Mouse (Mus musculus) T-helper 1 cell (primary cell): ENCODE results near the gene E130114P18Rik.

Experiments used
- in situ Hi-C: fragments of 300-600 bp; cut with MboI, MseI; formaldehyde crosslinking; loops from one replicate; pipeline ENCODE4 v1.15.1; 2025; ENCODE audit warnings: high pct_unique_total_duplicates

E130114P18Rik gene

DNA sequence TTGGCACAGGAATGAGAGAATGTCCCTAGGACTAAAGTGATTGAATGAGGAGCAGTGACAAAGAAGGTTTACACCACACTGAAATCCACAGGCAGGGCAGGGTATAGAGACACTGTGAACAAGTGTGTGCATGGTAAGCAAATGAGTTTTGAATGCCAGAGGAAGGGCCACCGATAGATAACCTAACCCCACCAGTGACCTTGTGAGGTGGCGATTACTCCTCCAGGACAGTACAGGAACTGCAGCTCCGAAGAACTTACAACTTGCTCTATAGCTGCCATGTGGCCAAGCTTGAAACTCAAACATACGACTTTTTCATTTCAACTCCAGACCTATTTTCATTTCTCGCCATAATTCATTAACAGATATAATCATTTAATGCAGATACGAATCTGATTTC lies 114.0 kb downstream of the E130114P18Rik start:
- in situ Hi-C loops, result no loop called here

GRCm38 (mm10) chr4:97662841-97663240 lies 115.0 kb downstream of the E130114P18Rik start:
- in situ Hi-C loops, result no loop called here

- in situ Hi-C loops, result no loop called here
These were observed 116.1 kb downstream of the E130114P18Rik start for GRCm38 (mm10) chr4:97661611-97662273.

- in situ Hi-C loops, result no loop called here
These were observed 120.3 kb downstream of the E130114P18Rik start for GRCm38 (mm10) chr4:97657586-97657985.

- in situ Hi-C loops, result no loop called here
These were observed 128.3 kb downstream of the E130114P18Rik start for GRCm38 (mm10) chr4:97649626-97650015.

- in situ Hi-C loops, result no loop called here
These were observed 128.9 kb downstream of the E130114P18Rik start for GRCm38 (mm10) chr4:97648825-97649625.

DNA sequence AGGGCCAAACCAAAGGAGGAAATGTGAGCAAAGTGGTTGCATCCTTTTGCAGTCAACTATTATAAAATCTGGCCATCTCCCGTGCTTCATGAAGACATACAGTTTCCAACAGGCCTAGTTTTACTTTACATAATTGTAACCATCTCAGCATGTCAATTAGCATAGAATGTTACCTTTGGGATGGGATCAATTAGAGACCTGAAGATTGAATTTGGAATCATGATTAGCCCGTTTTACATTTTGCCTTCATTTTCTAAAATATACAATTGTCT lies 129.5 kb downstream of the E130114P18Rik start:
- in situ Hi-C loops, result no loop called here

DNA sequence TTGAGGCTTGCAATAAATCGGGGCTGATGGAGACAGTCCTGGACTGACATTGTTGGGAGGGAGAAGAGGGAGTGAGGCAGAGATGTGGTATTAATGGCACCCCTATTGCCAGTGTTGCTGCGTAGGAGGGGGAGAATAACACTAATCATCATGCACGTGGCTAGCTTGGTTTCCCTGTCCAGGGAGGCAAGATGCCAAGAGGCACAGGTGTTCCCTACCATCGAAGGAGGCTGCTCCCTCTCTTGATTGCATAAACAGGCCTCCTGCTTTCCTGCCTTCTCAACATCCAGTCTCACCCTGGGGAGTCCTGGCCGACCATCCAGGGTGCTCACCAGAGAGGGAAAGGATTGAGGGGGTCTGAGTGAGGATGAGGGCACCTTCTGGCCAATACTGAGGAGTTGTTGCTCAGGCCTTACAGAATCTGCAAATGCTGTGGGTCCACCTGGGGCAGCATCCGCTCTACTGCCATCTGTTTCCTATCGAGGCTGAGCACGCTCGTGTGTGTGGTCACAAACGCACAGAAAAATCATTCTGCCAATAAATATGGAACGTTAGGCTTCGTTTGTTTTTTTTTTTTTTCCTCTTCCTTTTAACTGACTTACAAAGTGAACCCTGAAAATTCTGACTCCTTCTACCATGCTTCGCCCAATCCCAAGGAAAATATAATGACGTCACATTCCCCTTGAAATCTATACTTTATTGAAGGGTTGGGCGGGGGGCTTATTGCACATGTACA lies 130.0 kb downstream of the E130114P18Rik start:
- in situ Hi-C loops, result no loop called here

- in situ Hi-C loops, result no loop called here
These were observed 130.6 kb downstream of the E130114P18Rik start for GRCm38 (mm10) chr4:97647236-97647635.

DNA sequence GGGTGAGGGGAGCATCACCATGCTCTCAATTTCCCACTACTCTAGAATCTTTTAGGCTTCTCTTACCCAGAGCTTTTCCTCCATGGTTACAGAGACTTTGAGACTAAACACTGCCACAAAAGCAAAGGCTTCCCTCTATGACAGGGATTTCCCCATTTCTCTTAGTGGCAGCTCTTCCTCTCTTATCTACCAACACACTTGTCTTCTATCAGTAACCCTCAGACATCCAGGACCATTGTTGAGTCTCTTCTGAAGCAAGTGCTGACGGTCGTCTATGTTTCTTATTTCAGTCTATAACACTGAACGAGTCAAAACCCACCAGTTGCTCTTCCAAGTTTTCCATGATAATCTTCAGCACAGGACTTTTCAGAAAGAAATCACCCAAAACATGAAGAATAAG lies 137.5 kb downstream of the E130114P18Rik start:
- in situ Hi-C loops, result no loop called here

DNA sequence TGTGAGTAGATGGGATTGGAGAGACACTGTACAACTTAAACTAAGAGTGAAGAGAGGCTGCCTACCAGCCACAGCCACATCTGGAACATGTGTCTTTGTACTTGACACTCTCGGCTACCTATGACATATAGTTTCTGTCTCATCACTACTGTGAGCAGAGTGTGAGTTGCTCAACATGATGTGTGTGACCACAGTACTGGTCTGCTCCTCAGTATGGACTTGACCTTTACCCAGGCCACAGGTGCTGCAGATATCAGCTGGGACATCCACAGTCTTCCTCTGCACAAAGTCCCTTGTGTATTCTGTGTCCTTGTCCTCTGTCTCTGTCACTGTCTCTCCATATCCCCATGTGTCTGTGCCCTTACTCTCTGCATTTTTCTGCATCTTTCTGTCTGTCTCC lies 141.3 kb downstream of the E130114P18Rik start:
- in situ Hi-C loops, result no loop called here

DNA sequence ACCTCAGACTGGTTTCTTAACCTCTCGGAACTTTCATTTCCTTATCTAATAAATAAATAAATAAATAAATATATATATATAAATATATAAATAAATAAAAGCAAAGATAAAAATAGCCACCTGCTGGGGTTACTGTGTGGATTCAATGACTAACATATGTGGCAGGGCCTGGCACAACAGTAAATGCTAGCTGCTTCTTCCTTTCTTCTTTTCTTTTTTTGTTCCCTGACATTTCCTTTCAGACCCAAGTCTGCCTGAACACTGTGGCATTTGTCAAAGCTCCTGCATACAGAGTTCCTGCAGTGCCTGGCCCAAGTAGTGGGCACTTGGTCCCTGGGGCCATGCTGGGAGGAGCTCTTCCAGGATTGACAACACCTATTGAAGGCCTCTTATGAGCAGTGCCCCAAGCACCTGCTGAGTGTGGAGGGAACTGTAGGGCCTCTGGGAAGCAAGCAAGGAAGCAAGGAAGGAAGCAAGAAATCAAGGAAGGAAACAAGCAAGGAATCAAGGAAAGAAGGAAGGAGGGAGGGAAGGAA lies 142.1 kb downstream of the E130114P18Rik start:
- in situ Hi-C loops, result no loop called here

DNA sequence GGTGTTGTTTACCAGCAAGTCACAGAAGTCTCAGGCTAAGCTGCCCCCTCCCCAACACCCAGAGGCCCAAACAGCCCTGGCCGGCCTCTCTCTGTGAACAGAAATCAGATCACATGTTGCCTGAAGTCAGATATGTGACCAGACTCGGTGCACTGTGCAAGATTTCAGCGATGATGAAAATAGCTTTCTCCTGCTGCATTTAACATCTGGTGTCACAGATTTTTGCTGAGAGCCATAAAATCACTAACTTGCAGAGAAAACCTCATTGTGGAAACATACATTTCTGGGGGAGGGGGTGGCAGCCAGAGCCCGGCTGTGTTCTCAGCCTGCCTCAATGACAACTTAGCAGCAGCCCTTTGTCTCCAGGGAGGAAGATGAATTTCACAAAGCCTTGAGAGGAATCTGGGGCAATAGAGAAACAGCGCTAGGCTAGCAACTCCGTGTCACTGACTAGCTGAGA lies 142.6 kb downstream of the E130114P18Rik start:
- in situ Hi-C loops, result no loop called here

DNA sequence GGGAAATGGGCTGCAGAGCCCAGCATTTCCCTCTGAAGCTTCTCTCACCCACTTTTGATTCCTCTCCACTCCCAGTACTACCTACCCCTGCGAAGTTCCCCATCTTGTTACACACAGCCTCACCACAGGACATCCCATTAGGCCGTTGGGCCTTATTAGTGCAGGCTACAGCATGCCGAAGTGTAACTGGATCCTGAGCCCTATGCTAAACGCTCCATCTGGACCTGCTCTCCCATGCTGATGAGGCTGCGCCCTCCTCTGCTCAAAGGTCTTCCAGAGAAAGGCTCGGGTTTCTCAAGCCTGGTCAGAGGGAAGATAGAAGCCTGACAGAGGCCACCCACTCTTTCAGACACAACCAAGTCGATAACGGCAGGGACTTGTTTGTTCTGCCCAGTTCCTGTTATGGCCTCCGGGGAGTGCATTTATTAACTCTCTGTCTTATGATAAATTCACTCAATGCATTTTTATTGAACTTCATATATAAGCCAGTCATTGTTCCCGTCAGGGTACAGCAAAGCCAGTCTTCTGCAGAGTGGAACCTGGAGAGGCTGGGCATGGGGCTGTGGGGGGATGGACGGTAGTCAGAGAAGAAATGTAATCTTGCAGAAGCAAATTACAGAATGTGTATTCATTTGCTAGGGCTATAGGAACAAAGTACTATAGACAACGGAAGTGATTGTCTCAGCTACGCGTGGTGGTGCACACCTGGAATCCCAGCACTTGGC lies 148.8 kb downstream of the E130114P18Rik start:
- in situ Hi-C loops, result no loop called here

DNA sequence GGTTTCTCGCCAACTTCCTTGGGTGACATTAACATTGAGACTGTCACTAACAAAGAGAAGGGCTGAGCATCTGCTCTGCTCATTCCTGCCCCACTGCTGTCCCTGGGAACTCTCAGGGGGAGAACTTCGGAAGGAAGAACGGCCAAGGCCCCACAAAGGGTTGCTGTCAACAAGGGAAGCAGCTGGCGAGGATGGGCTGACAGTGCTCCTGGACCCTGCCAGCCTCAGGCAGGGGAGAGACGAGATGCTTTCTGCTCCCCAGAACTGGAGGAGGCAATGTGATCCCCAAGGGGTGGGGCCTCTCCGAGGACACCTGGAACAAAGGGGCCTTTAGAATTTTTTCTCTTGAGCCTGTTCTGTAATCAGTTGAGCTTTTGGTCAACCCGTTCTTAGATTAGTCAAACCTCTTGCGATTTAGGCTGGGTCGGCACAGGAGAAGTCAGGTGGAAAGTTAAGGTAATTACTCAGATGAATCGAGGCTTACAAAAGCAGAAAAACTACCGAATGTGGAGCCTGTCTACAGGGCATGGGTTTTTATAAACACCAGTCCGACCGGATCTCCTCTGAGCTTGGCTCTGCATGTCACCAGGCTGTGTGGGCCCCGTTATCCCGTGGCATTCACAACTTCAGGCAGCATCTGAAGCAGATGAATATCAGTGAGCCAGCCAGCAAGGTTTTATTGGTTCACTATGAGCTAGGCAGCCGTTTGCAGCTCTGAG lies 151.7 kb downstream of the E130114P18Rik start:
- in situ Hi-C loops, result no loop called here

- in situ Hi-C loops, result no loop called here
These were observed 154.7 kb downstream of the E130114P18Rik start for GRCm38 (mm10) chr4:97623165-97623564.

- in situ Hi-C loops, result no loop called here
These were observed 156.1 kb downstream of the E130114P18Rik start for GRCm38 (mm10) chr4:97621731-97622130.

- in situ Hi-C loops, result no loop called here
These were observed 157.5 kb downstream of the E130114P18Rik start for GRCm38 (mm10) chr4:97620409-97620808.

DNA sequence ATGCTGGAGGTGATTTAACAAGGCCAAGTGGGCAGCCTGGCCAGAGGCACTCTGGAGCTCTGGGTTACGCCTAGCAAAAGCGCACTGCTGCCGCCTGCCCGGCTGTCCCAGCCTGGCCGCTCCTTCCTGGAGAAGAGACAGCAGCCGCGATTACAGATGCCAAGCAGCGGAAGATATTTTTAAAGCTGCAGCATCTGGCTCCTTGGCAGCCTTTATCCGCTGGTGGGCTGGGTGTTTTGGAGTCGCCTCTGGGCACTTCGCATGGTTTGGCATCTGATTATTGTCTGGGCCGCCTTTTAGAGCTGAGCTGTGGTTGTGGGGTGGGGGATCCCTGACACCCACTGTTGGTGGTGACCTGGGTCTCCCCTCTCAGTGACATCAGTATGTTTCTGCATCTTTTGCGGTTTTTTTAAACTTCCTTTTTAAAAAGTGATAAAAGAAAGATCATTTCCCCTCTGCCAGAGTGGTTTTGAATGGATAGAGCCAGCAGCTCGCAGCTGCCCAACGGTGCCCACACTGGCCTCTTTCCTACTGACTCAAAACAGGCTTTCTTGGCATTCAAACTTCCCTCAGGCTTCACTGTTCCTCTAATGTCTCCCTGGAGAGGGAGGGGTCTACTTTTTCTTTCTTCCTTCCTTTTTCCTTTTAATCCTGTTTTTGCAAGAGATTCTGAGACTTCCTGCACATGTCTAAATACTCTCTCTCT lies 159.1 kb downstream of the E130114P18Rik start:
- in situ Hi-C loops, result no loop called here

GRCm38 (mm10) chr4:97615031-97615430 lies 162.8 kb downstream of the E130114P18Rik start:
- in situ Hi-C loops, result no loop called here
